Mouse (Mus musculus): ENCODE results near the gene Galnt9.
A peak's percentile ranks its signal among the peaks of the same experiment; 100 is the strongest.

Galnt9 gene

GRCm38 (mm10) chr5:110635951-110636707, 92.0 kb downstream of the Galnt9 start:
- no peak for DNase-seq

DNA sequence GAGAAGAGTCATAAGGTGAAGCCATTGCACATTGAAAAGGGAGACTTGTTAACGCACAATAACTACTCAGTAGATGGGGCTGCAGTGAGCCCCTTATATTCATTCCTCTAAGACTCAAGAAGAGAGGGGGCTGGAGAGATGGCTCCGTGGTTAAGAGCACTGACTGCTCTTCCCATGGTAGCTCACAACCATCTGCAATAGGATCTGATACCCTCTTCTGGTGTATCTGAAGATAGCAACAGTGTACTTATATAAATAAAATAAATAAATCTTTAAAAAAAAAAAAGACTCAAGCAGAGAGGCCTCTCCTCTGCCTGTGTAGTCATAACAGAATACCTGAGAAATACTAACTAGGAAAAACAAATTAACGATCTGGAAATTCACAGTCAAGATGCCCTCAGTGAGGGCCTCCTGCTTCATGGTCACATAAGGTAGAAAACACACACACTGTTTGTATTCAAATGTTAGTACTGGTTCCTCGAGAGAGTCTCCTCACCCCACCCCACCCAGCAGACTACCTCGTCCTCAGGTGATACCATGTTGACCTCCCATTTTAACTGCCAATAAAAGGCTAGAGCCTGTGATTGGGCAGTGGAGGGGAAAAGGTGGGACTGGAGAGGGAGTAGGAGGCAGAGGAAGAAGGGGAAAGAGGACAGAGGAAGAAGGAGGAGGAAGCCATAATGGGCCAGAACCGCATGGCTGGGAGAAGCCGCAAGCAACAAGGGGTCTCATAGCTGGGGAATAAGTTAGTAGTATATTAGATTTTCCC, 94.3 kb downstream of the Galnt9 start:
- DNase-seq = no peak

DNA sequence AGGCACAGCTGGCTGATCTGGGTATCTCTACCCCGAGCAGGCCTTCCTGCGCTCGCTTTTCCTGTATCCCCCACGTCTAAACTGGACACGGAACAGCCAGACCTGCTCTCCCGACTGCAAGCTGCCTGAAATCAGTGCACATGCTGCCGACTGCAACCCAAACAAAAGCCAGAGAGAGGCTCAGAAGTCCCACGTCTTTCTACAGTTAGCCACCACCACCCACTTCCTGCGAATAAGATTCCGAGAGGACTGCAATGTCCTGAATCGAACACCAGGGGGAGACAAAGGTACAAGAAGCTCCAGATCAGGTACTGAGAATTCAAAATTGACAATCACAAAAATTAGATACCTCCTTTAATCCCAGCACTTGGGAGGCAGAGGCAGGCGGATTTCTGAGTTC, 95.3 kb downstream of the Galnt9 start:
- peak; percentile 73 to 80 for DNase-seq

DNA sequence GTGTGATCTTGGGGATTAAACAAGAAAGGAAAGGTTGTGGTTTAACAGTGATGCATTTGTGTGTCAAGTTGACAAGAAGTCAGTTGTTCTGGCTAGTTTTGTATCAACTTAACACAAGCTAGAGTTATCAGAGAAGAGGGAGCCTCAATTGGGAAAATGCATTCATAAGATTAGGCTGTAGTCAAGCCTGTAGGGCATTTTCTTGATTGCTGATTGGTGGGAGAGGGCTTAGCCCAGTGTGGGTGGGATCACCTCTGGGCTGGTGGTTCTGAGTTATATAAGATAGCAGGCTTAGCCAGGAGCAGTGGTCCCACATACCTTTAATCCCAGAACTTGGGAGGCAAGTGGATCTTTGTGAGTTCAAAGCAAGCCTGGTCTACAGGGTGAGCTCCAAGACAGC, 102.2 kb downstream of the Galnt9 start:
- DNase-seq = no peak

DNA sequence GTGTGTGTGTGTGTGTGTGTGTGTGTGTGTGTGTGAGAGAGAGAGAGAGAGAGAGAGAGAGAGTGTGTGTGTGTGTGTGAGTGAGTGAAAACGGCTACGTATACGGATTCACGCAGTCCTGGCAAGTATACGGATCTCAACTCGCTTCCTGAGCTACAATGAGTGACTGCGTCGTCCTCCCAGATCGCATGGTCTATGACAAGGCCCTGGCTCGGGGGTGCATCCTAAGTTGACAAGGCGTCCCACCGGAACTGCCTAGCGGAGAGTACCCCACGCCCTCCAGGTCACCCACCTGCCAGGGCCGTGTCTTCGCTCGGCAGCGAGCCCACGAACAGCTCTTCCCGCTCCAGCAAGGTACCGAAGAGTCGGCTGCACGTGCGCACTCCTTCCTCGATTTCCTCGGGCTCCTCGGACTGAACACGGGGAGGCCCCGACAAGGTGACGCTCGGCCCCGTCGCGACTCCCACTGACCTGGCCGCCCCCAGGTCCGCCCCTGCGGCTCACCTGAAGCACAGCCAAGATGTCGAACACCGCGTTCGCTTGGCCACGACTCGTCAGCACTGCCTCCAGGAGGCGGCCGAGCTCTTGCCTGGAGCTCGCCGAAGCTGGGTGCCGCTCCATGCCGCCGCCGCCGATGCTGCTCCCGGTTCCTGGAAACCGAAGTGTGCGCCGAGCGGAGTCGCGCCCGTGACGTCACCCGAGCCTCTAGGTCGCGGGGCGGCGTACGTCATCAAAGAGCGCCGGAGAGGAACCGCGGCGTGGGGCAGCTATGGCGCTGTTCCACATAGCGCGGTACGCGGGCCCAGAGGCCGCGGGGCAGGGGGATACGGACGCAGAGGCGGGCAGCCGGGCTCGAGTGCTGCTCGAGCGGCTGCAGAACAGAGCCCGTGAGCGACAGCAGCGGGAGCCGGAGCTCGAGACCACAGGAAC, 108.8 kb downstream of the Galnt9 start, which contains the start of the genes Noc4l and Ddx51:
Gene Noc4l (minus strand): TSS at position 699 of the 930 bp plus-strand sequence.
Gene Ddx51 (plus strand): TSS at position 733 of the 930 bp plus-strand sequence.
- DNase-seq = peak; percentile 97 to 99

DNA sequence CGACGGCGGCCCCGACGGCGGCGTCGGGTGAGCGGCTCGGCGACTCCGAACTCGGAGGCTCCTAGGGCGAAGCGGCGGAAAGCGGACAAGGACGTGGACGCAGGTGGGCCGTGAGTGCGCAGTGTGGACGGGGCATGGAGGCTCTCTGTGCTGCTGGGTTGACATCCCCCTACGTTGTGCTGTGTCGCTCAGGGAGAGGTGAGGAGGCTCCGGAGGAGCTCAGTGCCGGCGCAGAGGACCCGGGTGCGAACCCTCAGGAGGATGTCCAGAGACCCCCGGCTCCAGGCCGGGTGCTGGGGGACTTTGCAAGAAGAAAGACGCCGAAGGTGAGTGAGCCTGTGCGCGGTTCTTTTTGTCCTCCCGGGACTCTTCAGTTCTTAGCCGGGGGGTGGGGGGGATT, 109.5 kb downstream of the Galnt9 start:
- no peak for DNase-seq

- no peak for DNase-seq
Measured at GRCm38 (mm10) chr5:110659682-110660081, 115.5 kb downstream of the Galnt9 start.

- DNase-seq = no peak
Measured at GRCm38 (mm10) chr5:110664041-110664440, 119.9 kb downstream of the Galnt9 start.

DNA sequence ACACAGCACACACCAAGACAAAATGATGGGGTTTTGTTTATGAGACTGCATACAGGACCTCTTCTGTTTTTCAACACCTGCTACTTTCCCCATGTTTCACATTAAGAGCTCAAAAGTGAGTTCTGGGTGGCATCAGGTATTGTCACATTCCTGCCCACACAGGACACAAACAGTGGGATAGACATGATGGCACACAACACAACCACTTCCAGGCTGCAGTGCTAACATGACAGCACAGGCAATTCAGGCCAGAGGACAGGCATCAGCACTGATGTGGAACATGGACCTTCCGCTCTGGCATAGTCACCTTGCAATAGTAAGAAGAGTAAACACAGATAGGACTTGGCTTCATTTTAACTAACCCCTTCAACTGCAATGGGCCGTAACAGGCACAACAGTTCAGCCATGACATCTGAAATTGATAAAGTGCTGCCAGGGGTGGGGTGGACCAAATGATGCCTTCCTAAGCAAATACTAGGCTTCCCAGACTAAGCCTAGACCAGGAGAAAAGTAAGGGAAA, 120.7 kb downstream of the Galnt9 start:
- DNase-seq = no peak

DNA sequence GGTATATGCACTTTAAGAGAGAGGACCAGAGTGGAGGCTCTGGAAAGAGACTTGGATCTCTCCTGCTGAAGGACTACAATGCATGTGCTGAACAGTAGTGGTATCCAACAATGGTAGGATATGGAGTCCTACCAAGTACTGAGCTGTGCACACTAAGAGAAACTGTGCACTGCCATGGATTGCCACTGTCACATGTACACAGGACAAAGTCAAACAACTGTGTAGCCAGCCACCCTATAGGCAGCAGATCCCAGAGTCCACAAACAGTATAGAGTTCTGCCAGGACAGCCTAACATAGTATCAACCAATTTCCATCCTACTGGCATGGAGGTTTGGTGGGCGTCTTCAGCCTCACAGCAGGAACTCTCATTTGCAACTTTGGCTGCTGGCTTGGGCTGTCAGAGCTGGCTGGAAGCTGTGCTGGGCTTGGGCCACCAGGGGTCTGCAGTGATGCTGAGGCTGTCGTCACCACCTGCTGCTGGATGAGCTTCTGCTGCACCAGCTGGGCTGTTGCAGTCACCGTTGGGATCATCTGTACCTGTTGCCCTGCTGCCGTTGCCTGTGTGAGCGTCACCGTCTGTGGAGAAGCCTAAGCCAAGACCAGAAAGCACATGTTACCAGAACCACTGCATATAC, 121.4 kb downstream of the Galnt9 start:
- no peak for DNase-seq

All from cerebellum, postnatal 25 days (tissue).